Mouse (Mus musculus) forebrain, embryonic 10.5 days (tissue): ENCODE results near the gene Dnah2. TPM values are rescaled to one million over a fixed set of nuclear protein-coding genes. Genes with fewer than 3 reads are reported as not detected.

ENCODE experiments used
- DNase-seq: peaks from one replicate; pipeline ENCODE4 v3.0.0-alpha.2; 2017; ENCODE audit warnings: low spot score; ENCODE audit errors: extremely low spot score
- H3K27ac ChIP-seq: fragments of 300-500 bp; sonication (generic); 2 replicates; pipeline ENCODE4 v1.5.1; 2016; ENCODE audit warnings: mild to moderate bottlenecking
- H3K27me3 ChIP-seq: fragments of 300-500 bp; sonication (generic); 2 replicates; pipeline ENCODE4 v1.6.1; 2016; ENCODE audit warnings: mild to moderate bottlenecking; ENCODE audit not compliant: poor library complexity, severe bottlenecking
- H3K36me3 ChIP-seq: fragments of 300-500 bp; sonication (generic); replicated peaks from 2 replicates; pipeline ENCODE4 v1.6.1; 2016; ENCODE audit warnings: mild to moderate bottlenecking, moderate library complexity
- H3K4me1 ChIP-seq: fragments of 300-500 bp; sonication (generic); 2 replicates; pipeline ENCODE4 v1.6.1; 2016
- H3K4me3 ChIP-seq: fragments of 300-500 bp; sonication (generic); 2 replicates; pipeline ENCODE4 v1.5.1; 2016; ENCODE audit warnings: mild to moderate bottlenecking, moderate library complexity
- H3K9me3 ChIP-seq: fragments of 300-500 bp; sonication (generic); 2 replicates; pipeline ENCODE4 v1.6.1; 2016; ENCODE audit warnings: mild to moderate bottlenecking, moderate library complexity
- WGBS: fragments of 180-500 bp; shearing (Covaris S2); methylation state at CpG from one replicate; pipeline ENCODE4 v1.1.7; 2016; 5-methylcytosine and 5-hydroxymethylcytosine counted together
- polyA plus RNA-seq: library from polyadenylated mRNA; unstranded; fragments of >200 nt; fragmentation: Nextera tagmentation; extraction: Ambion mirVana; gene quantifications from 2 replicates; pipeline ENCODE4 v1.2.1, GENCODE M21; 2016

Dnah2 gene
- polyA plus RNA-seq, result 1.5 TPM in 2 replicates

- H3K4me1 ChIP-seq, result peaks cover 92% of the 10 kb centered on the region
Observed at GRCm38 (mm10) chr11:69549060-69549656, at the start of gene Dnah2. TSS of gene Dnah2 (minus strand) at chr11:69549110.

DNA sequence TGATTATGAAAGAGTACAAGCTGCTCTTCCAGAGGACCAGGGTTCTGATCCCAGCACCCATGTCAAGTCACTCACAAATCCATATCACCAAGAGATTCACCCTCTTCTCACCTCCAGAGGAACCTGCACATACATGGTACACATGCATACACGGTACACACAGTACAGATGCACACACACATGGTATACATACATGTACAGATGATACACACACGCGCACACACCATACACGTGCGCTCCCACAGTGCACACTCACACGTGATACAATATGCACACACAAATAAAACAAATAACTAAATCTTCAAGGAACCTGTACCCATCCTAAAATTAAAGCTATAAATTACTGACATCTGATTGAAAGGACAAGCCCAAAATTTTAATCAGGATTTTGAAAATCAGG lies 45.9 kb upstream of the Dnah2 start:
- Histone ChIP-seq H3K27ac (no peak overlapping the region), H3K4me3 (no peak overlapping the region), H3K27me3 (no peaks in the 10 kb centered on the region), H3K9me3 (no peaks in the 10 kb centered on the region), H3K36me3 (peaks cover 55% of the 10 kb centered on the region), H3K4me1 (peaks cover 12% of the 10 kb centered on the region)
- DNase-seq, result no peak
- 96% methylated on average over 6 of the region's 6 CpGs for WGBS

More at GRCm38 (mm10) chr11:69549060-69549656, at the start of gene Dnah2:
- Histone ChIP-seq H3K27ac (peak within 1 kb of the TSS; percentile 95), H3K9me3 (no peaks in the 10 kb centered on the region), H3K4me3 (peak within 1 kb of the TSS; percentile 4; the same call in 1 of the 2 replicates), H3K27me3 (peaks cover 29% of the 10 kb centered on the region), H3K36me3 (peaks cover under 1% of the 10 kb centered on the region)
- no peak for DNase-seq
- WGBS, result 58% methylated on average over 12 of the region's 12 CpGs

GRCm38 (mm10) chr11:69592799-69593198 lies 43.9 kb upstream of the Dnah2 start:
- whole genome bisulfite sequencing, result 91% methylated on average over 4 of the region's 4 CpGs
- H3K27ac ChIP-seq, result no peak overlapping the region
- no peak for DNase-seq

DNA sequence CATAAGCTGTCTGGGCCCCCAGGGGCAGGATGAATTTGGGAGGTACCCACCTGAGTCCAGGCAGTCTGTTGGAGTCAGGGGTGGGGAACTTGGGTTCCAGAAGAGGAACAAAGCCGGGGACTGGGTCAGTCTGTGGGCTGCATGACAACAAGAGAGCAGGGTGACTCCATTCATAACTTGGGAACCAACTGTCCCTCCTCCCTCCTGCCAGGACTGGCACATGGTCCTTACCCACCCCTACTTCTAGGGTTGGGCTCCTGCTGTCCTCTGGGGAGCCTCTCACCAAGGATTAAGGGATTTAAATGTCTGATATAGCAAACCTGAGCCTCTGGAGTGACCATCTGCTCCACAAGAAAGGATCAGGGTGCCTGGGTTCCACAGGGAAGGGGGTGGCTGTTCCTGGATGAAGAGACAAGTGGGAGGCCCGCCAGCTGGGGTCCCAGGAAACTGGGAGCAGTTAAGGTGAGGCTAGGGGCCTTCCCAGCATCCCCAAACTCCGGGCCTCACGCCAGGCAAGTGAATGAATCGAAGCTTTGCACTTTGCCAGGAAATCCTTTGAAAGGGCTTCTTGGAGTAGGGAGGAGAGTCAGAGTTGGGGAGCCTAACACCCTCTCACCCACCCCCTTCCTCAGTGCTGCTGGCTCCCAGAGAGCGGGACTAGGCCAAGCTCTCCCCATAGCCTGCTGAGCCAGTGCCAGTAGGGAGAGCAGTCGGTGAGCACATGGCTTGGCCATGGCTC lies 43.2 kb upstream of the Dnah2 start:
- Histone ChIP-seq H3K36me3 (peaks cover 83% of the 10 kb centered on the region), H3K27ac (no peak overlapping the region), H3K4me3 (no peak overlapping the region), H3K4me1 (peaks cover 4% of the 10 kb centered on the region; the same call in 1 of the 2 replicates), H3K9me3 (no peaks in the 10 kb centered on the region), H3K27me3 (no peaks in the 10 kb centered on the region)
- no peak for DNase-seq
- WGBS, result 83% methylated on average over 7 of the region's 7 CpGs

More at GRCm38 (mm10) chr11:69592799-69593198, 43.9 kb upstream of the Dnah2 start:
- no peaks in the 10 kb centered on the region for H3K9me3 ChIP-seq
- H3K36me3 ChIP-seq, result peaks cover 76% of the 10 kb centered on the region
- H3K4me1 ChIP-seq, result peaks cover 4% of the 10 kb centered on the region; the same call in 1 of the 2 replicates
- no peaks in the 10 kb centered on the region for H3K27me3 ChIP-seq
- no peak overlapping the region for H3K4me3 ChIP-seq

- Histone ChIP-seq H3K36me3 (peaks cover 89% of the 10 kb centered on the region), H3K4me3 (no peak overlapping the region), H3K4me1 (peaks cover 4% of the 10 kb centered on the region; the same call in 1 of the 2 replicates), H3K9me3 (no peaks in the 10 kb centered on the region), H3K27ac (no peak overlapping the region), H3K27me3 (no peaks in the 10 kb centered on the region)
- DNase-seq, result no peak
- 87% methylated on average over 3 of the region's 3 CpGs for WGBS
Observed at GRCm38 (mm10) chr11:69591424-69591823, 42.5 kb upstream of the Dnah2 start.

DNA sequence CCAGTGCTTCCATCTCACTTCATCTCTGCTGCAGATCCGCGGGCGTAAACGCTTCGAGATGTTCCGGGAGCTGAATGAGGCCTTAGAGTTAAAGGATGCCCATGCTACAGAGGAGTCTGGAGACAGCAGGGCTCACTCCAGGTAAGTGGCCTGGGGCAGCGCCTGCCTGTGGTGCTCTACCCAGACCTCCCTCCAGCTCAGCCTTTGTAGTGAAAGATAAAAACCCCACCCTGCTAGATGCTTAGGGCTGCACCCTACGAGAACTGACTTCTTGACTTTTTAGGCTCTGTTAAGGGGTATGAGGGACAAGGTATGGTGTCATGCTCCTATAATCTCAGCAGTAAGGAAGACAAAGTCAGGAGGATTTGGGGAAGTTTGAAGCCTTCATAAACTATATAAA lies 41.7 kb upstream of the Dnah2 start:
- Histone ChIP-seq H3K27me3 (no peaks in the 10 kb centered on the region), H3K4me3 (no peak overlapping the region), H3K9me3 (no peaks in the 10 kb centered on the region), H3K4me1 (peaks cover 4% of the 10 kb centered on the region; the same call in 1 of the 2 replicates), H3K36me3 (peaks cover 92% of the 10 kb centered on the region), H3K27ac (no peak overlapping the region)
- WGBS, result 94% methylated on average over 8 of the region's 8 CpGs
- no peak for DNase-seq

- no peak overlapping the region for H3K27ac ChIP-seq
- no peak overlapping the region for H3K4me3 ChIP-seq
- peaks cover 91% of the 10 kb centered on the region for H3K36me3 ChIP-seq
- DNase-seq, result no peak
- H3K4me1 ChIP-seq, result peaks cover 14% of the 10 kb centered on the region
- no peaks in the 10 kb centered on the region for H3K9me3 ChIP-seq
- WGBS, result 92% methylated on average over 22 of the region's 22 CpGs
- no peaks in the 10 kb centered on the region for H3K27me3 ChIP-seq
Observed at GRCm38 (mm10) chr11:69589207-69589834, 40.4 kb upstream of the Dnah2 start.

DNA sequence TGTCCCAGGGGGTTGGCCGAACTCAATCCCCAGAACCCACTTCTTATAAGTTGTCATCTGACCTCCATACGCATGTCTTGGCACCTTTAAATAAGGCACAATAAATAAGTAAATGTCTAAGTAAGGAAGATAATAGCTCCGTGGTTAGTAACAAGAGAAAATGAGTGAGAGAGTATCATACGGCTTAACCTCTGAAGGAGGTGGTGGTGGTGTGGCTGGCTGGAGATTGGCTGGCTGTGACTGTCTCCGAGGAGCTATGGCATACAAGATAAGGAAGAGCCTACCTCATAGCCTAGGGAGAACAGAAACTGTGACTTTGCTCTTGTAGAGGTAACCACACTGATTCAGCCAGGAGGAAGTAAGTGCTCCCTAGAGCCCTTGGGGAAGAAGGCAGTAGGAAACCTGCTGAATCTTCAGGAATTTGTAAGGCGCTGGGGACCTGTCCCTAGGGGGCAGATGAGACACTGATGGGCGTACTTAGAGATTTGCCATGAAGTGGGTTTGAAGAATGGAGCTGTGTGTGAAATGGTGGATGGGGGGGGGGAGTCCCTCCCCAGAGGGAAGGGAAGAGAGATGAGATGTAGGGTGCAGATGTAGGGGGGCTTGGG lies 36.9 kb upstream of the Dnah2 start:
- 82% methylated on average over 7 of the region's 7 CpGs for WGBS
- H3K27me3 ChIP-seq, result no peaks in the 10 kb centered on the region
- no peaks in the 10 kb centered on the region for H3K9me3 ChIP-seq
- DNase-seq, result no peak
- H3K4me1 ChIP-seq, result peaks cover 30% of the 10 kb centered on the region
- H3K36me3 ChIP-seq, result peaks cover 76% of the 10 kb centered on the region
- no peak overlapping the region for H3K4me3 ChIP-seq
- no peak overlapping the region for H3K27ac ChIP-seq

DNA sequence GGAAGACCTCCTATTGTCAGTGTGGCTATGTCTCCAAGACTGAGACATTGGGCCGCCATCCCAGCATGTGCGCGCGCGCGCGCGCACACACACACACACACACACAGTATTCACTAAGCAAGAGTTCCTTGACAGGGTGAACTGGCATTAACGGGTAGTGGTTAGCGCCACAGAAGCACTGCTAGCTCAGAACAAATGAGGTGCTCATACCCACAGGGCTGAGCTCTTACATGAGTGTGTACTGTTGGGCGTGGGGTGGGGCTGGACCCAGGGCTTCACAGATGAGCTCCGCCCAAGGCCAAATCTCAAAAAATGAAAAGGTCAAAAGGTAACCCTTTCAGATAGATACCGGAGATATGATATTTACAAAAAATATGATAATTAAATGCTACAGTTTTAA lies 36.0 kb upstream of the Dnah2 start:
- Histone ChIP-seq H3K9me3 (no peaks in the 10 kb centered on the region), H3K27ac (no peak overlapping the region), H3K4me3 (no peak overlapping the region; the same call in 1 of the 2 replicates), H3K36me3 (peaks cover 67% of the 10 kb centered on the region), H3K4me1 (peaks cover 33% of the 10 kb centered on the region), H3K27me3 (no peaks in the 10 kb centered on the region)
- no peak for DNase-seq
- 96% methylated on average over 13 of the region's 13 CpGs for WGBS

DNA sequence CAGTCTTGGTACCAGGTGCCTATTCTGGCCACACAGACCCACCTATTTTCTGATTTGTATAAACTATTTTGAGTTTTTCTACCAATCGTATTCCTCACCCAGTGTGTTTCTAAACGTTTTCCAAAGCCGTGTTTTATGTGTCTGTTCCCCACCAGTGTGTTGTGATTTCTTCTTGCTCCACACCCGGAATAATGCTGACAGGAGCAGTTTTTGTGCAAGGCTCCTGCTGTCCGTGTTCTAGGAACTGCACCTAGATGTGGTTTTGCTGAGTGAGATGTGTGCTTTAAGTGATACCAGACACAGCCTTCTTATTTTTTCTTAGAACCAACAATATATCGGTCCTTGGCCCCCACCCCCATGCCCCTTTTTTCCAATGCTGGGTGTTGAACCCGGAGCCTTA lies 35.1 kb upstream of the Dnah2 start:
- peaks cover 57% of the 10 kb centered on the region for H3K36me3 ChIP-seq
- no peak for DNase-seq
- H3K4me3 ChIP-seq, result no peak overlapping the region
- no peak overlapping the region for H3K27ac ChIP-seq
- no peaks in the 10 kb centered on the region for H3K9me3 ChIP-seq
- no peaks in the 10 kb centered on the region for H3K27me3 ChIP-seq
- H3K4me1 ChIP-seq, result peaks cover 39% of the 10 kb centered on the region
- WGBS, result 88% methylated on average over 7 of the region's 7 CpGs

GRCm38 (mm10) chr11:69582230-69582805 lies 33.4 kb upstream of the Dnah2 start:
- H3K9me3 ChIP-seq, result no peaks in the 10 kb centered on the region
- no peaks in the 10 kb centered on the region for H3K27me3 ChIP-seq
- 67% methylated on average over 9 of the region's 9 CpGs for WGBS
- H3K4me1 ChIP-seq, result peaks cover 54% of the 10 kb centered on the region
- no peak for DNase-seq
- peaks cover 45% of the 10 kb centered on the region for H3K36me3 ChIP-seq
- H3K4me3 ChIP-seq, result peak overlapping the region; percentile 89
- peak overlapping the region; percentile 94 for H3K27ac ChIP-seq

- WGBS, result under 1% methylated on average over 8 of the region's 8 CpGs
- H3K27ac ChIP-seq, result peak overlapping the region; percentile 94
- DNase-seq, result no peak
Observed at GRCm38 (mm10) chr11:69581814-69582213, 32.9 kb upstream of the Dnah2 start.

More at GRCm38 (mm10) chr11:69581814-69582213, 32.9 kb upstream of the Dnah2 start:
- Histone ChIP-seq H3K9me3 (no peaks in the 10 kb centered on the region), H3K4me1 (peaks cover 59% of the 10 kb centered on the region), H3K36me3 (peaks cover 45% of the 10 kb centered on the region), H3K4me3 (peak overlapping the region; percentile 89), H3K27me3 (no peaks in the 10 kb centered on the region)
